ENCODE assay signal across 9 mouse cellular contexts in the genomic region with DNA sequence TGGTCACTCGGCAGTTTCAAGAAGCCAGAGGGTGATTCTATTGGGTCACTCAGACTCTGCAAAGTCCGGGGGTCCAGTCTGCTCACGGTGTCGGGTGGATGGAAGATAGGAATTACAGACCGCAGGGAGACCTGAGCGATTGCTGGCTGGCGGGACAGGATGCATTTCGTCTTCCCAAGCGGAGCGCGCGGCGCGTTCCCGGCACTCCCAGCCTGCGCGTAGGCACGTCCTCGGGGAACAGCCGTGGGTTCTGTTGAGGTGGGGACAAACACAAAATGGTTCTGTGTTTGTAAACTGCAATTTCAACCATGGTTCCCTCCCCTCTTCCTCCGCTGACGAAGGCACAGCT. TPM values are rescaled to one million over a fixed set of nuclear protein-coding genes. Genes with fewer than 3 reads are reported as not detected.
DNase-seq lines count a peak whose midpoint lies in the region; ATAC-seq and TF ChIP-seq lines count a peak whose summit lies in the region.
"Had no signal": no experiment of that assay in that cellular context is flagged by ENCODE, and none has a peak within 500 bp of the region (broad histone marks: within the 10 kb centered on the region; RNA-seq: fewer than 3 reads in every experiment).

No protein-coding gene starts in this region.

- WGBS in embryonic facial prominence, embryonic 12.5 days = under 1% methylated on average over 22 of the region's 22 CpGs
- 0% methylated on average over 22 of the region's 22 CpGs for WGBS in hindbrain, embryonic 15.5 days
- WGBS in liver, embryonic 15.5 days (ENCODE audit: insufficient replicate concordance) = under 1% methylated on average over 22 of the region's 22 CpGs
- 2% methylated on average over 22 of the region's 22 CpGs for WGBS in small intestine, adult 2 months

- peaks cover 52% of the 10 kb centered on the region for H3K4me1 ChIP-seq in E14TG2a.4 (replicated peaks; ENCODE audit: low read depth, low read length)
- peaks cover 11% of the 10 kb centered on the region; the same call in 1 of the 2 replicates for H3K4me1 ChIP-seq in embryonic facial prominence, embryonic 12.5 days
- H3K4me1 ChIP-seq in hindbrain, embryonic 15.5 days (replicated peaks) = peaks cover 26% of the 10 kb centered on the region
- H3K4me1 ChIP-seq in liver, embryonic 15.5 days (replicated peaks) = peaks cover 18% of the 10 kb centered on the region
- H3K4me1 ChIP-seq in small intestine, adult 2 months (ENCODE audit: control insufficient read depth, insufficient read depth, insufficient read length, low read length) = peaks cover 17% of the 10 kb centered on the region

- TF ChIP-seq POLR2A in small intestine, adult 2 months (IDR thresholded peaks at IDR 0.05; ENCODE audit: low read depth, low read length) = no peak

- H3K27ac ChIP-seq in embryonic facial prominence, embryonic 12.5 days = no peak overlapping the region
- H3K27ac ChIP-seq in hindbrain, embryonic 15.5 days (replicated peaks) = peak overlapping the region; percentile 44
- no peak overlapping the region for H3K27ac ChIP-seq in liver, embryonic 15.5 days (replicated peaks)
- no peak overlapping the region for H3K27ac ChIP-seq in small intestine, adult 2 months (ENCODE audit: insufficient read depth, low read depth, low read length)

- peak; percentile 63 for ATAC-seq in frontal cortex, adult (ENCODE audit: low TSS enrichment)
- no peak for ATAC-seq in embryonic facial prominence, embryonic 12.5 days (ENCODE audit: insufficient number of reproducible peaks, insufficient read depth, low FRiP score, low TSS enrichment)
- ATAC-seq in hindbrain, embryonic 15.5 days (ENCODE audit: low FRiP score, low read depth) = peak; percentile 49; the same call in 1 of the 2 replicates
- ATAC-seq in liver, embryonic 15.5 days (ENCODE audit: insufficient read depth) = no peak
- ATAC-seq: Patski had no signal

- peaks cover 82% of the 10 kb centered on the region for H3K27me3 ChIP-seq in E14TG2a.4 (ENCODE audit: insufficient read depth, low read length)
- H3K27me3 ChIP-seq in embryonic facial prominence, embryonic 12.5 days = peaks cover 49% of the 10 kb centered on the region
- H3K27me3 ChIP-seq in hindbrain, embryonic 15.5 days = peaks cover 34% of the 10 kb centered on the region
- H3K27me3 ChIP-seq in liver, embryonic 15.5 days = peaks cover 68% of the 10 kb centered on the region
- peaks cover 59% of the 10 kb centered on the region for H3K27me3 ChIP-seq in small intestine, adult 2 months (ENCODE audit: control insufficient read depth, insufficient read depth, low read length)

- peak overlapping the region; percentile 93 for H3K4me2 ChIP-seq in embryonic facial prominence, embryonic 12.5 days (replicated peaks)
- peak overlapping the region; percentile 94 for H3K4me2 ChIP-seq in hindbrain, embryonic 15.5 days
- peak overlapping the region; percentile 72 for H3K4me2 ChIP-seq in liver, embryonic 15.5 days

- no peak for DNase-seq in frontal cortex, postnatal 25 days (ENCODE audit: low spot score in 2 of 2)
- no peak for DNase-seq in spleen, adult 12 weeks (ENCODE audit: low spot score)

- no peak for TF ChIP-seq CTCF in E14TG2a.4 (conservative IDR thresholded peaks at IDR 0.05; ENCODE audit: low read length)
- TF ChIP-seq CTCF in small intestine, adult 2 months (IDR thresholded peaks at IDR 0.05; ENCODE audit: extremely low read depth, insufficient read length, insufficient replicate concordance, low read depth, low read length) = no peak

- no peaks in the 10 kb centered on the region for H3K9me3 ChIP-seq in E14TG2a.4 (ENCODE audit: low read length)
- no peaks in the 10 kb centered on the region for H3K9me3 ChIP-seq in embryonic facial prominence, embryonic 12.5 days
- H3K9me3 ChIP-seq in hindbrain, embryonic 15.5 days = no peaks in the 10 kb centered on the region
- H3K9me3 ChIP-seq in liver, embryonic 15.5 days (replicated peaks) = no peaks in the 10 kb centered on the region

- peak overlapping the region; percentile 40 for H3K9ac ChIP-seq in embryonic facial prominence, embryonic 12.5 days
- H3K9ac ChIP-seq in hindbrain, embryonic 15.5 days = peak overlapping the region; percentile 62
- H3K9ac ChIP-seq in liver, embryonic 15.5 days = no peak overlapping the region

- H3K4me3 ChIP-seq in E14TG2a.4 (replicated peaks; ENCODE audit: low read length) = peak overlapping the region; percentile 85
- H3K4me3 ChIP-seq in embryonic facial prominence, embryonic 12.5 days = peak overlapping the region; percentile 58
- peak overlapping the region; percentile 56 for H3K4me3 ChIP-seq in hindbrain, embryonic 15.5 days
- peak overlapping the region; percentile 56 for H3K4me3 ChIP-seq in liver, embryonic 15.5 days (replicated peaks)
- peak overlapping the region; percentile 53 for H3K4me3 ChIP-seq in small intestine, adult 2 months (ENCODE audit: low read depth, low read length)

- H3K36me3 ChIP-seq in E14TG2a.4 (ENCODE audit: insufficient read depth, low read length) = no peaks in the 10 kb centered on the region
- H3K36me3 ChIP-seq in embryonic facial prominence, embryonic 12.5 days = no peaks in the 10 kb centered on the region
- H3K36me3 ChIP-seq in hindbrain, embryonic 15.5 days = no peaks in the 10 kb centered on the region
- H3K36me3 ChIP-seq in liver, embryonic 15.5 days (replicated peaks) = no peaks in the 10 kb centered on the region
- no peaks in the 10 kb centered on the region for H3K36me3 ChIP-seq in small intestine, adult 2 months (ENCODE audit: control insufficient read depth, insufficient read depth, low read length)

RNA-seq across cellular contexts. Expression of gene Sfmbt2, which starts 4.7 kb away (rescaled TPM):
- 2.2 and 2.6 TPM in 2 replicates for polyA plus RNA-seq in embryonic facial prominence, embryonic 12.5 days (2016; fragmentation: Nextera tagmentation; extraction: Ambion mirVana)
- 6.5 and 6.7 TPM in 2 replicates for polyA plus RNA-seq in hindbrain, embryonic 15.5 days (2015; fragmentation: Nextera tagmentation; extraction: Ambion mirVana)
- polyA plus RNA-seq in liver, embryonic 15.5 days (2015; fragmentation: Nextera tagmentation; extraction: Ambion mirVana) = 0.25 and 0.29 TPM in 2 replicates
- polyA plus RNA-seq in small intestine, adult 2 months (2012; rRNA removed) = 0.01 TPM in 2 replicates

Comparison
In these comparisons a context has a peak if more than half of its experiments do, and no peak if none do; other contexts are left out.
1. ATAC-seq: peak in frontal cortex, adult (single experiment) and hindbrain, embryonic 15.5 days (single experiment); none in embryonic facial prominence, embryonic 12.5 days (single experiment) and liver, embryonic 15.5 days (single experiment).
2. Peak in every context shown above with its lines, with median percentiles within 50 percentile points of each other: H3K4me3 ChIP-seq and H3K4me2 ChIP-seq.